Mouse (Mus musculus): ENCODE measurements around the gene Hyal1. TPM values are rescaled to one million over a fixed set of nuclear protein-coding genes. Genes with fewer than 3 reads are reported as not detected.

Hyal1 gene
- total and polyA plus RNA-seq, 3 experiments, result 0.40 to 0.59 TPM; not detected in 1

- Histone ChIP-seq H3K4me1 (ENCODE audit: control insufficient read depth in 1 of 2, insufficient read depth in 2 of 2) (peaks cover 14 to 33% of the 10 kb centered on the region in 2 experiments), H3K4me2 (ENCODE audit: insufficient read depth, low read depth, poor library complexity, severe bottlenecking) (no peak overlapping the region), H3K9me3 (replicated peaks; ENCODE audit: low read length) (no peaks in the 10 kb centered on the region), H3K9ac (ENCODE audit: insufficient read depth, low read depth) (no peak overlapping the region), H3K27ac (ENCODE audit: insufficient read depth, low read depth) (no peak overlapping the region), H3K4me3 (replicated peaks in 1 of 3; ENCODE audit: low read depth in 2 of 3, low read length in 2 of 3, poor library complexity in 1 of 3) (no peak overlapping the region), H3K79me2 (replicated peaks; ENCODE audit: control insufficient read depth, extremely low read depth, insufficient read depth, poor library complexity, severe bottlenecking) (no peaks in the 10 kb centered on the region), H3K36me3 (replicated peaks in 1 of 2; ENCODE audit: control insufficient read depth in 1 of 2, insufficient read depth in 1 of 2, low read length in 1 of 2) (peaks cover 20 to 32% of the 10 kb centered on the region in 2 experiments), H3K27me3 (replicated peaks) (no peaks in the 10 kb centered on the region)
- in situ Hi-C loops (cut with MboI; ENCODE audit: low pct_ligation_motif_present, low pct_unique_long_range_greater_than_20kb, low sequenced_read_pairs) (no loop called here), dilution Hi-C loops (cut with MboI; ENCODE audit: extremely low pct_ligation_motif_present, extremely low pct_unique_long_range_greater_than_20kb, low sequenced_read_pairs) (no loop called here)
- 0 out of 2 replicates have a peak, but pooled peaks have one; percentile 52 for TF ChIP-seq CHD1 (IDR thresholded peaks at IDR 0.05; ENCODE audit: low read depth, low read length)
- peak; percentile 76 for TF ChIP-seq BHLHE40 (IDR thresholded peaks at IDR 0.05; ENCODE audit: low read depth, low read length)
- no peak for TF ChIP-seq UBTF (IDR thresholded peaks at IDR 0.05; ENCODE audit: low read depth, low read length)
- TF ChIP-seq HCFC1 (IDR thresholded peaks at IDR 0.05; ENCODE audit: low read depth, low read length), result no peak
- no peak for TF ChIP-seq ZKSCAN1 (IDR thresholded peaks at IDR 0.05; ENCODE audit: borderline replicate concordance, low read depth, low read length)
- no peak for TF ChIP-seq PAX5 (IDR thresholded peaks at IDR 0.05; ENCODE audit: low read length)
- TF ChIP-seq TCF12 (IDR thresholded peaks at IDR 0.05; ENCODE audit: low read depth, low read length), result no peak
- no peak for TF ChIP-seq ELF1 (IDR thresholded peaks at IDR 0.05; ENCODE audit: low read depth, low read length)
- no peak for TF ChIP-seq RCOR1 (conservative IDR thresholded peaks at IDR 0.05; ENCODE audit: low read depth, low read length)
- TF ChIP-seq RAD21 (IDR thresholded peaks at IDR 0.05; ENCODE audit: low read depth, low read length), result no peak
- TF ChIP-seq NRF1 (IDR thresholded peaks at IDR 0.05; ENCODE audit: low read depth, low read length), result no peak
- TF ChIP-seq USF1 (IDR thresholded peaks at IDR 0.05; ENCODE audit: low read depth, low read length), result peak; percentile 75
- no peak for TF ChIP-seq E2F4 (IDR thresholded peaks at IDR 0.05; ENCODE audit: insufficient replicate concordance, low read depth, low read length)
- peak; percentile 73 for TF ChIP-seq USF2 (conservative IDR thresholded peaks at IDR 0.05; ENCODE audit: low read depth, low read length)
- TF ChIP-seq MAFK (IDR thresholded peaks at IDR 0.05; ENCODE audit: insufficient replicate concordance, low read length), result no peak
- DNase-seq (ENCODE audit: extremely low read depth), result no peak
These were observed 959 bp upstream of the Hyal1 start for GRCm38 (mm10) chr9:107575579-107576356.

DNA sequence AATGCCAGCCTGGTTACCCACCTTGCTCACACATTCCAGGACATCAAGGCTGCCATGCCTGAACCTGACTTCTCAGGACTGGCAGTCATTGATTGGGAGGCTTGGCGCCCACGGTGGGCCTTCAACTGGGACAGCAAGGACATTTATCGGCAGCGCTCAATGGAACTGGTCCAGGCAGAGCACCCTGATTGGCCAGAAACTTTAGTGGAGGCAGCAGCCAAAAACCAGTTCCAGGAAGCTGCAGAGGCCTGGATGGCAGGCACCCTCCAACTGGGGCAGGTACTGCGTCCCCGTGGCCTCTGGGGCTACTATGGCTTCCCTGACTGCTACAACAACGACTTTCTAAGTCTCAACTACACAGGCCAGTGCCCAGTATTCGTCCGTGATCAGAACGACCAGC is 1.1 kb downstream of the Hyal1 start:
- Histone ChIP-seq H3K4me1 (ENCODE audit: control insufficient read depth in 1 of 2, insufficient read depth in 2 of 2) (peaks cover 17 to 43% of the 10 kb centered on the region in 2 experiments), H3K27ac (ENCODE audit: insufficient read depth, low read depth) (no peak overlapping the region), H3K36me3 (replicated peaks in 1 of 2; ENCODE audit: control insufficient read depth in 1 of 2, insufficient read depth in 1 of 2, low read length in 1 of 2) (peaks cover 7 to 18% of the 10 kb centered on the region in 2 experiments), H3K9ac (ENCODE audit: insufficient read depth, low read depth) (no peak overlapping the region), H3K9me3 (replicated peaks; ENCODE audit: low read length) (no peaks in the 10 kb centered on the region), H3K4me2 (ENCODE audit: insufficient read depth, low read depth, poor library complexity, severe bottlenecking) (no peak overlapping the region), H3K79me2 (replicated peaks; ENCODE audit: control insufficient read depth, extremely low read depth, insufficient read depth, poor library complexity, severe bottlenecking) (no peaks in the 10 kb centered on the region), H3K27me3 (replicated peaks) (no peaks in the 10 kb centered on the region), H3K4me3 (replicated peaks in 1 of 3; ENCODE audit: low read depth in 2 of 3, low read length in 2 of 3, poor library complexity in 1 of 3) (no peak overlapping the region)
- in situ Hi-C loops (cut with MboI; ENCODE audit: low pct_ligation_motif_present, low pct_unique_long_range_greater_than_20kb, low sequenced_read_pairs), result no loop called here
- dilution Hi-C loops (cut with MboI; ENCODE audit: extremely low pct_ligation_motif_present, extremely low pct_unique_long_range_greater_than_20kb, low sequenced_read_pairs), result no loop called here
- no peak for DNase-seq (ENCODE audit: extremely low read depth)
- no peak for TF ChIP-seq MXI1 (IDR thresholded peaks at IDR 0.05; ENCODE audit: low read depth, low read length)
- no peak for TF ChIP-seq USF1 (IDR thresholded peaks at IDR 0.05; ENCODE audit: low read depth, low read length)
- TF ChIP-seq MAX (IDR thresholded peaks at IDR 0.05; ENCODE audit: low read length), result no peak
